ENCODE assay signal across 15 mouse cellular contexts in the genomic region with DNA sequence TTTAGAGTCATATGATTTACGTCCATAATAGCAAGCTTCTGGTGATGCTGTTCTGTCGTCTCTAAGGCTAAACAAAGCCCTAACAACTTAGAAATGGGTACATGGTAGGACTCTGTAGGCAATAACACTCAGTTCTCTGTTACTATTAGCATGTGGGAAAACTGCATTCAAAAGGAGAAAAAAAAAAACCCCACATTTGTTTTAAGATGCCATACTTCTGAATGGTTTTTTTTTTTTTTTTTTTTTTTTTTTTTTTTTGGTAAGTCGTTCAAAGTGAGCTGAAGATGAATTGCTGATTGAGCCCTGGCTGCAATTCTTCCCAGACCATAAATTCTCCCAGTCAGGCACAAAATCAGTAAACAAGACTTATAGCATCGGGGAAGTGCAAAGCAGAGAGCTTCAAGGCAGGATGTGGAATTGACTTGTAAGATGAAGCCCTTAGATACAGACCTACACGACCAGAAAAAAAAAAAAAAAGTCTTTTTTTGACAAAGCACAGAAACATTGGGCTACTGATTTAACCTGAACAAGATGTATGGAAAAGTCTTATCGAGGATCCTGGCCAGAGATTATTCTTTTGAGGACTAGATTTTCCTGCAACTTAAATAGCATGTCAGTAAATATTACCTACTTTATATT. TPM values are rescaled to one million over a fixed set of nuclear protein-coding genes. Genes with fewer than 3 reads are reported as not detected.
"Had no signal": no experiment of that assay in that cellular context is flagged by ENCODE, and none has a peak within 500 bp of the region (broad histone marks: within the 10 kb centered on the region; RNA-seq: fewer than 3 reads in every experiment).

No protein-coding gene starts in this region.

- H3K27me3 ChIP-seq: limb, embryonic 13.5 days; midbrain, embryonic 15.5 days; neural tube, embryonic 15.5 days; stomach, embryonic 15.5 days had no signal

- H3K9ac ChIP-seq: limb, embryonic 13.5 days; liver, embryonic 14.5 days; midbrain, embryonic 15.5 days; neural tube, embryonic 15.5 days; stomach, embryonic 15.5 days had no signal

- H3K4me1 ChIP-seq: stomach, embryonic 15.5 days had no signal

- H3K36me3 ChIP-seq: limb, embryonic 13.5 days; midbrain, embryonic 15.5 days; neural tube, embryonic 15.5 days; stomach, embryonic 15.5 days had no signal

- H3K4me2 ChIP-seq: limb, embryonic 13.5 days; midbrain, embryonic 15.5 days; neural tube, embryonic 15.5 days; stomach, embryonic 15.5 days had no signal

- H3K27ac ChIP-seq: limb, embryonic 13.5 days; liver, embryonic 14.5 days; midbrain, embryonic 15.5 days; neural tube, embryonic 15.5 days; stomach, embryonic 15.5 days had no signal

- H3K9me3 ChIP-seq: midbrain, embryonic 15.5 days; neural tube, embryonic 15.5 days; stomach, embryonic 15.5 days had no signal

- ATAC-seq: midbrain, embryonic 15.5 days had no signal

- DNase-seq: kidney, adult 9 months; kidney, postnatal 14 days; left cerebral cortex, postnatal 4 days; lung, adult 18-20 months; right cerebral cortex, postnatal 4 days had no signal

- H3K4me3 ChIP-seq: limb, embryonic 13.5 days; midbrain, embryonic 15.5 days; neural tube, embryonic 15.5 days; stomach, embryonic 15.5 days had no signal

RNA-seq across cellular contexts. Expression of gene Gm45261, which starts 51.7 kb away (rescaled TPM):
- polyA plus RNA-seq: large intestine, adult 2 months; limb, embryonic 13.5 days; liver, adult 2 months; liver, embryonic 14.5 days; lung, embryonic 16.5 days; midbrain, embryonic 15.5 days; neural tube, embryonic 15.5 days; spleen, adult 2 months; stomach, embryonic 15.5 days; testis, adult 2 months had no signal
